Mouse (Mus musculus): ENCODE data around the gene Olfr1120. TPM values are rescaled to one million over a fixed set of nuclear protein-coding genes. Genes with fewer than 3 reads are reported as not detected.
"Not testable (repeated sequence)": the region's sequence is repeated elsewhere in the genome, so short reads cannot be mapped to it uniquely, and the experiment has no call there.

The Olfr1120 gene
- not detected for total RNA-seq (2022)

DNA sequence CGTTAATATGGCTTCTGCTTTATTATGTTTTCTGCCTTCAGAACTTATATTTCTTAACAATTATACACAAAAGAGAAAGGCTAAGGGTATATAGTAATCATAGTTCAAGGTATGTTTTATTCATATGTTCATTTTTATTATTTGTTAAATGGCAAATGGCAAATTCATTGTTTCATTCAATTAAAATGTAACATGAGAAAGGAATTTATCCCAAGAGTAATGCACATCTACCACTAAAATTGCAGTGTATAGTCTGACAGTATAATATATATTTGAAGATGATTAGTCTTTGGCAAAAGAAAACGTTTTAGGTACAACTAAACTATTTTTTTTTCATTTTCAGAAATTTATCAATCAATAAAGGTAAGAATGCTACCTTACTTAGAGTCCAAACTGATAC is at the start of gene Olfr1120:
Olfr1120 (plus strand) TSS at position 301 of the 400 bp plus-strand sequence.
- no peak for DNase-seq

DNA sequence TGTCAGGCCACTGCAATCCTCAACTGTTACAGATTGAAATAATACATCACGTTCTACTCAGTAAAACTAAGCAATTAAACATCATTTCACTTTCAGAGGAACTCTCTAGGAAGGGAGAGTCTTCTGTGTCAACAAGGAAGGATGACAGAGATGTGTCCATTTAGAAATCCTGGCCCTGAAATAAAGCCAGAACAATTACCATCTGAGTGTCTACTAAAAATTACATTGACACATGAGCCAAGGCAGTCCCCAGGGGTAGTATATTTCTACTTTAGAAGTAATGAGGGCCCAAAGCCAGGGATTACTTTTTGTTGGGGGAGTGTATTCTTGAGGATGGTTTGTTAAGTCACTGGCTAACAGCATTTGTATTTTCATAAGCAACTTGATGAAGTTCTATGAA is 47.3 kb upstream of the Olfr1120 start, which contains the start of gene Olfr1118:
Olfr1118 (plus strand) TSS at position 301 of the 400 bp plus-strand sequence.
- DNase-seq = no peak

DNA sequence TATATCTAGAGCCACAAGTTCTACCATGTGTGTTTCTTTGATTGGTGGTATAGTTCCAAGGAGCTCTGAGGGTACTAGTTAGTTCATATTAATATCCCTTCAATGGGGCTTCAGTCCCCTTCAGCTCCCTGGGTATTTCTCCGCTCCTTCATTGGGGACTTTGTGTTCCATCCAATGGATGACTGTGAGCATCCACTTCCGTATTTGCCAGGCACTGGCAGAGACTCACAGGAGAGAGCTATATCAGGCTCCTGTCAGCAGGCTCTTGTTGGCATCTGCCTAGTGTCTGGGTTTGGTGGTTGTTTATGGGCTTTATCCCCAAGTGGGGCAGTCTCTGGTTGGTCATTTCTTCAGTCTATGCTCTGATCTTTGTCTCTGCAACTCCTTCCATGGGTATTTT is 5.5 kb downstream of the Olfr1120 start:
- DNase-seq = not testable (repeated sequence)

DNA sequence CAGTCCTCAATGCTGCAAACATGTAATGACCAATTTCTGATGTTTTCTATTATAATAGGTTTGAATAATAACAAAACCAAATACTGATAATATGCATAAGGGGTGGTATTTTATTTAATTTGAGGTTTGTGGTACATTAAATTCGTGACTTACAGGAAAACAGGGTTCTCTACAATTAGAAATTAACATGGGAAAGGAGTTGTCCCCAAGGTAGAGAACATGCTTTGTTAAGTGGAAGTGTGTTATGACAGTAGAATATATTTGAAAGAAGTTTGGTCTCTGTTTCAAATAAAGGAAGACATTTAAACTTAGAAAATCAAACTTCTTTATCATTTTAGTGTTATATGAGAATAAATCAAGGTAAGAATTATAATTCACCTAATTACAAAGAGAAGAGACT is 15.0 kb downstream of the Olfr1120 start, which contains the start of gene Olfr1121:
Olfr1121 (plus strand) TSS at position 301 of the 400 bp plus-strand sequence.
- DNase-seq = no peak

DNA sequence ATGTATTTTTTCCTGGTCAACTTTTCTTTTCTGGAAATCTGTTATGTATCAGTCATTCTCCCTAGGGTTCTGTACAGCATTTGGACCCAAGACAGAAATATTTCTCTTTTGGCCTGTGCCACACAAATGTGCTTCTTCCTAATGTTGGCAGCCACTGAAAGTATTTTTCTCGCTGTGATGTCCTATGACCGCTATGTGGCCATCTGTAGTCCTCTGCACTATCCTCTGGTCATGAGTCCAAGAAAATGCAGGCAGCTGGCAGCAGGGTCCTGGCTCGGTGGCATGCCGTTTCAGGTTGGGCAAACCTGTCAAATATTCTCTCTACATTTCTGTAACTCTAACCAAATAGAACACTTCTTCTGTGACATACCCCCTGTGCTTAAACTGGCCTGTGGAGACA is 17.1 kb downstream of the Olfr1120 start:
- no peak for DNase-seq

DNA sequence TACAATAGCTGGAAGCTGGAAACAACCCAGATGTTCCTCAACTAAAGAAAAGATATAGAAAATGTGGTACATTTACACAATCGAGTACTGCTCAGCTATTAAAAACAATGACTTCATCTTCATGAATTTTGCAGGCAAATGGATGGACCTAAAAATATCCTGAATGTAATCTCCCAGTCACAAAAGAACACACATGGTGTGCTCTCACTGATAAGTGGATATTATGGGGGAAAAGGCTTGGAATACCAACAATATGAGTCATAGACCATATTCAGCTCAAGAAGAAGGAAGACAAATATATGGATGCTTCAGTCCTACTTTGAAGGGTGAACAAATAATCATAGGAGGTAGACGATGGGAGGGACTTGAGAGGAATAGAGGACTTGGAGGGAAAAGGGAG is 29.3 kb downstream of the Olfr1120 start:
- no peak for DNase-seq

DNA sequence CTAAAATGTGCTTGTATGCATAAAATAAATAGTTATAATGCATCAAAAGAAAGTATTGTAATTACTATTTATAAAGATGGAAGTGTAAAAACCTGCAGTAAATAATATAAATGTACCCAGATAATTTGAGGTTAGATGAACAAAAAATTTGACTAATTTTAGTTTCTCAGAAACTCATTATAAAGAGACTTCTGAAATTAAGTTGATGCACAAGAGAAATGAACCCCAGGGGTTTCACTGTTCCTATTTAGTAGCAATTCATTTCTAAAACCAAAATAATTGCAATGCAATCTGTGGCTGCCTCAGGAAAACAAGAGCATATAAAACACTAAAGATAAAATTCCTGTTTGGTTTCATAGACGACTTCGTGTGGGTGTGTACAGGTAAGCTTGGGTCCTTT is 30.9 kb downstream of the Olfr1120 start, which contains the start of gene Olfr1122:
Olfr1122 (plus strand) TSS at position 301 of the 400 bp plus-strand sequence.
- DNase-seq = no peak

DNA sequence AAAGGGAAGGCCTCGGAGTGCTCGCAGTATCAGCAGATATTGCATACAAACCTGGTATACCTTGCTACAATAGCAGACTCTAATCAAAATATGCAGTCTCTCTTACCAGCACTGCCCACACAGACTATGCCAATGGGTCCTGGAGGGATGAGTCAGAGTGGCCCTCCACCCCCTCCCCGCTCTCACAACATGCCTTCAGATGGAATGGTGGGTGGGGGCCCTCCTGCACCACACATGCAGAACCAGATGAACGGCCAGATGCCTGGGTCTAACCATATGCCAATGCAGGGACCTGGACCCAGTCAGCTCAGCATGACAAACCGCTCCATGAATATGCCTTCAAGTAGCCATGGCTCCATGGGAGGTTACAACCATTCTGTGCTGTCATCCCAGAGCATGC is 39.0 kb downstream of the Olfr1120 start:
- not testable (repeated sequence) for DNase-seq

DNA sequence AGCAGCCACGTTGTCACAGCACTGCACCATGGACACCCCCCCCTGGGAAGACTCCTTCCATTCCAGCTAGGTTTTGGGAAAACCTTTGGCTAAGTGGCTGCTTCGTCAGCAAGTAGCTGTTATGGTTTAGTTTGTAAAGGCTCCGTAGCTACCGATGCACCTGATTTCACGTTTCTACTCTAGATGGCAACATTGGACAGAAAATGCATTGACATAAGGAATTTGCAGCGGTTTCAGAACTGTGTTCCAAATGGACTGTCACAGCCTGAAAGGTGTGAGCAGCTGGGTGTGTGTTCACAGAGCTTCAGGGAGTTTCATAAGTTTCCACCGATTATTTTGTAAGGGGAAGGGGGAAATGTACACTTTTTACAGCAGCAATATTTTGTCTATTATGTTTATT is 40.1 kb downstream of the Olfr1120 start:
- DNase-seq = not testable (repeated sequence)

Other genes with a start within 250 kb of the Olfr1120 start
- gene Olfr259, start 240.2 kb upstream of the Olfr1120 start, total RNA-seq (2022) = not detected
- not detected for gene Olfr1110, start 214.5 kb upstream of the Olfr1120 start, total RNA-seq (2022)
- gene Olfr1111, start 202.2 kb upstream of the Olfr1120 start, total RNA-seq (2022) = not detected
- not detected for gene Olfr1112, start 167.0 kb upstream of the Olfr1120 start, total RNA-seq (2022)
- not detected for gene Olfr1113, start 145.8 kb upstream of the Olfr1120 start, total RNA-seq (2022)
- gene Olfr1115, start 106.8 kb upstream of the Olfr1120 start, total RNA-seq (2022) = not detected
- gene Olfr1116, start 87.3 kb upstream of the Olfr1120 start, total RNA-seq (2022) = not detected
- not detected for gene Olfr1118, start 47.2 kb upstream of the Olfr1120 start, total RNA-seq (2022)
- gene Olfr1121, start 15.1 kb downstream of the Olfr1120 start, total RNA-seq (2022) = not detected
- under 1 TPM in 1 of 4 experiments, not detected in 3; 0.12 TPM for gene Olfr1122, start 31.0 kb downstream of the Olfr1120 start, total RNA-seq (2022)
- not detected for gene Olfr1123, start 61.8 kb downstream of the Olfr1120 start, total RNA-seq (2022)
- not detected for gene Olfr1124, start 75.5 kb downstream of the Olfr1120 start, total RNA-seq (2022)
- gene Olfr1126, start 99.1 kb downstream of the Olfr1120 start, total RNA-seq (2022) = not detected
- gene Pramel7, start 142.3 kb downstream of the Olfr1120 start, total RNA-seq (2022) = not detected
- not detected for gene Pramel6, start 151.8 kb downstream of the Olfr1120 start, total RNA-seq (2022)
- gene Olfr153, start 177.0 kb downstream of the Olfr1120 start, total RNA-seq (2022) = not detected
- not detected for gene Olfr1128, start 190.7 kb downstream of the Olfr1120 start, total RNA-seq (2022)
- not detected for gene Olfr1129, start 219.1 kb downstream of the Olfr1120 start, total RNA-seq (2022)

All from adrenal gland, adult 8-10 months (tissue).